Mouse (Mus musculus) small intestine, adult 2 months (tissue): ENCODE data around the gene Thap4.

Source experiments
- CTCF ChIP-seq: fragments of 200-500 bp; IDR thresholded peaks from 2 replicates; pipeline ENCODE4 v1.5.1; 2012; ENCODE audit warnings: low read depth, mild to moderate bottlenecking, control low read depth, inconsistent platforms, low read length, moderate library complexity, mixed read lengths; ENCODE audit not compliant: insufficient replicate concordance, insufficient read length; ENCODE audit errors: extremely low read depth
- POLR2A ChIP-seq: fragments of 200-500 bp; IDR thresholded peaks from 2 replicates; pipeline ENCODE4 v1.6.1; 2012; ENCODE audit warnings: low read depth, mild to moderate bottlenecking, control low read depth, inconsistent platforms, low read length, moderate library complexity

- TF ChIP-seq POLR2A (no peak), CTCF (peak; percentile 65; the same call in 1 of the 2 replicates)
These were observed 85.7 kb downstream of the Thap4 start for GRCm38 (mm10) chr1:93668791-93669548.
